In genomic region chr1:155703191-155703680, GRCm38 (mm10) we compare ENCODE assay signal across 43 mouse cellular contexts. TPM values are rescaled to one million over a fixed set of nuclear protein-coding genes. Genes with fewer than 3 reads are reported as not detected.
"Had no signal": no experiment of that assay in that cellular context is flagged by ENCODE, and none has a peak within 500 bp of the region (broad histone marks: within the 10 kb centered on the region; RNA-seq: fewer than 3 reads in every experiment).

No protein-coding gene starts in this region.

- H3K4me1 ChIP-seq: liver, embryonic 12.5 days; liver, embryonic 13.5 days; liver, embryonic 15.5 days; midbrain, embryonic 15.5 days had no signal

- H3K27ac ChIP-seq: limb, embryonic 10.5 days; limb, embryonic 12.5 days; limb, embryonic 13.5 days; limb, embryonic 15.5 days; liver, embryonic 12.5 days; liver, embryonic 13.5 days; liver, embryonic 14.5 days; liver, embryonic 15.5 days; lung, embryonic 15.5 days; macrophage; midbrain, embryonic 12.5 days; midbrain, embryonic 13.5 days; midbrain, embryonic 15.5 days; neural tube, embryonic 12.5 days had no signal

- H3K9ac ChIP-seq: limb, embryonic 12.5 days; limb, embryonic 13.5 days; limb, embryonic 15.5 days; liver, embryonic 12.5 days; liver, embryonic 13.5 days; liver, embryonic 14.5 days; liver, embryonic 15.5 days; liver, postnatal 0 days; lung, embryonic 14.5 days; lung, embryonic 15.5 days; midbrain, embryonic 12.5 days; midbrain, embryonic 13.5 days; midbrain, embryonic 15.5 days; neural tube, embryonic 12.5 days had no signal

- ATAC-seq: liver, embryonic 12.5 days; liver, postnatal 0 days; lung, postnatal 0 days; midbrain, embryonic 15.5 days; midbrain, embryonic 16.5 days had no signal

- DNase-seq: left cerebral cortex, postnatal 4 days; liver; liver, embryonic 13.5 days; liver, postnatal 0 days; lung, adult 18-20 months; lung, adult 2 months; lung, embryonic 14.5 days; lung, postnatal 10 days; lung, postnatal 14 days; lung, postnatal 36 days; lung, postnatal 4 days; midbrain, embryonic 14.5 days had no signal

- H3K4me3 ChIP-seq: limb, embryonic 10.5 days; limb, embryonic 12.5 days; limb, embryonic 13.5 days; limb, embryonic 15.5 days; liver, embryonic 12.5 days; liver, embryonic 13.5 days; liver, embryonic 15.5 days; lung, embryonic 15.5 days; megakaryocyte, embryonic 14.5 days; midbrain, embryonic 12.5 days; midbrain, embryonic 13.5 days; midbrain, embryonic 15.5 days; myocyte; neural tube, embryonic 12.5 days had no signal

- H3K4me2 ChIP-seq: limb, embryonic 12.5 days; limb, embryonic 13.5 days; limb, embryonic 15.5 days; liver, embryonic 11.5 days; liver, embryonic 12.5 days; liver, embryonic 13.5 days; liver, embryonic 15.5 days; lung, embryonic 14.5 days; lung, embryonic 15.5 days; midbrain, embryonic 12.5 days; midbrain, embryonic 13.5 days; midbrain, embryonic 15.5 days; neural tube, embryonic 12.5 days had no signal

- H3K27me3 ChIP-seq: liver, embryonic 13.5 days; liver, embryonic 15.5 days; lung, embryonic 15.5 days; midbrain, embryonic 15.5 days had no signal

- H3K36me3 ChIP-seq: limb, embryonic 10.5 days; limb, embryonic 12.5 days; limb, embryonic 13.5 days; limb, embryonic 15.5 days; liver, embryonic 12.5 days; liver, embryonic 13.5 days; liver, embryonic 15.5 days; lung, embryonic 15.5 days; midbrain, embryonic 12.5 days; midbrain, embryonic 13.5 days; midbrain, embryonic 15.5 days; neural tube, embryonic 12.5 days had no signal

- H3K9me3 ChIP-seq: limb, embryonic 10.5 days; limb, embryonic 12.5 days; limb, embryonic 13.5 days; limb, embryonic 15.5 days; liver, embryonic 12.5 days; liver, embryonic 13.5 days; liver, embryonic 15.5 days; lung, embryonic 15.5 days; megakaryocyte, embryonic 14.5 days; midbrain, embryonic 12.5 days; midbrain, embryonic 13.5 days; midbrain, embryonic 15.5 days; neural tube, embryonic 12.5 days had no signal

RNA-seq across cellular contexts. Expression of gene Lhx4, which starts 48.2 kb away (rescaled TPM):
- total RNA-seq: left cerebral cortex, adult 8-10 months; left cerebral cortex, postnatal 14 days; left cerebral cortex, postnatal 25 days; left cerebral cortex, postnatal 36 days; liver, adult 2 months; megakaryocyte progenitor cell, adult 5-6 weeks; megakaryocyte, adult 5-6 weeks; megakaryocyte-erythroid progenitor cell, adult 5-6 weeks; monocyte, adult 5-6 weeks had no signal
- polyA plus RNA-seq: limb, embryonic 10.5 days; limb, embryonic 11.5 days; limb, embryonic 12.5 days; limb, embryonic 14.5 days; liver, adult 2 months; liver, embryonic 11.5 days; liver, embryonic 12.5 days; liver, embryonic 13.5 days; liver, embryonic 14.5 days; liver, embryonic 15.5 days; liver, embryonic 16.5 days; liver, postnatal 0 days; lung, adult 2 months; lung, embryonic 15.5 days; lung, embryonic 16.5 days; lung, postnatal 0 days; macrophage had no signal
